Mouse (Mus musculus) spleen, adult 2 months (tissue): ENCODE results near the gene Mtmr12.

Source experiments
- CTCF ChIP-seq: fragments of 200-500 bp; IDR thresholded peaks from 2 replicates; pipeline ENCODE4 v1.5.1; 2011; ENCODE audit warnings: mild to moderate bottlenecking, inconsistent platforms; ENCODE audit not compliant: insufficient read depth, insufficient read length, insufficient replicate concordance; ENCODE audit errors: extremely low read depth
- POLR2A ChIP-seq: fragments of 200-500 bp; IDR thresholded peaks from 2 replicates; pipeline ENCODE4 v1.6.1; 2011; ENCODE audit warnings: low read depth, low read length, inconsistent platforms

- TF ChIP-seq POLR2A (no peak), CTCF (no peak)
Observed at GRCm38 (mm10) chr15:12308539-12308938, 103.7 kb downstream of the Mtmr12 start.
